Mouse (Mus musculus) intestine, embryonic 15.5 days (tissue): ENCODE results near the gene Slc26a8. TPM values are rescaled to one million over a fixed set of nuclear protein-coding genes. Genes with fewer than 3 reads are reported as not detected.
A peak's percentile ranks its signal among the peaks of the same experiment; 100 is the strongest.

Source experiments
- ATAC-seq: fragments of 200-750 bp; cut with Nextera tagmentation; 2 replicates; pipeline ENCODE4 v1.8.0; 2017; ENCODE audit warnings: moderate TSS enrichment, moderate library complexity
- H3K27ac ChIP-seq: fragments of 300-500 bp; sonication (generic); 2 replicates; pipeline ENCODE4 v1.5.1; 2015; ENCODE audit warnings: mild to moderate bottlenecking, inconsistent platforms
- H3K27me3 ChIP-seq: fragments of 300-500 bp; sonication (generic); replicated peaks from 2 replicates; pipeline ENCODE4 v1.6.1; 2015; ENCODE audit warnings: inconsistent platforms
- H3K36me3 ChIP-seq: fragments of 300-500 bp; sonication (generic); 2 replicates; pipeline ENCODE4 v1.6.1; 2015; ENCODE audit warnings: inconsistent platforms
- H3K4me1 ChIP-seq: fragments of 300-500 bp; sonication (generic); replicated peaks from 2 replicates; pipeline ENCODE4 v1.6.1; 2015; ENCODE audit warnings: inconsistent platforms
- H3K4me2 ChIP-seq: fragments of 300-500 bp; sonication (generic); replicated peaks from 2 replicates; pipeline ENCODE4 v1.6.1; 2015; ENCODE audit warnings: mild to moderate bottlenecking, inconsistent platforms
- H3K4me3 ChIP-seq: fragments of 300-500 bp; sonication (generic); replicated peaks from 2 replicates; pipeline ENCODE4 v1.5.1; 2015; ENCODE audit warnings: inconsistent platforms
- H3K9ac ChIP-seq: fragments of 300-500 bp; sonication (generic); 2 replicates; pipeline ENCODE4 v1.6.1; 2015; ENCODE audit warnings: inconsistent platforms
- H3K9me3 ChIP-seq: fragments of 300-500 bp; sonication (generic); 2 replicates; pipeline ENCODE4 v1.6.1; 2016; ENCODE audit warnings: inconsistent platforms
- WGBS: fragments of 180-500 bp; shearing (Covaris S2); methylation state at CpG from one replicate; pipeline ENCODE4 v1.1.7; 2015; 5-methylcytosine and 5-hydroxymethylcytosine counted together
- polyA plus RNA-seq: library from polyadenylated mRNA; unstranded; fragments of >200 nt; fragmentation: Nextera tagmentation; extraction: Ambion mirVana; gene quantifications from 2 replicates; pipeline ENCODE4 v1.2.1, GENCODE M21; 2015

The Slc26a8 gene
- polyA plus RNA-seq, 1 experiment from 2014 or later, result 0.20 TPM

DNA sequence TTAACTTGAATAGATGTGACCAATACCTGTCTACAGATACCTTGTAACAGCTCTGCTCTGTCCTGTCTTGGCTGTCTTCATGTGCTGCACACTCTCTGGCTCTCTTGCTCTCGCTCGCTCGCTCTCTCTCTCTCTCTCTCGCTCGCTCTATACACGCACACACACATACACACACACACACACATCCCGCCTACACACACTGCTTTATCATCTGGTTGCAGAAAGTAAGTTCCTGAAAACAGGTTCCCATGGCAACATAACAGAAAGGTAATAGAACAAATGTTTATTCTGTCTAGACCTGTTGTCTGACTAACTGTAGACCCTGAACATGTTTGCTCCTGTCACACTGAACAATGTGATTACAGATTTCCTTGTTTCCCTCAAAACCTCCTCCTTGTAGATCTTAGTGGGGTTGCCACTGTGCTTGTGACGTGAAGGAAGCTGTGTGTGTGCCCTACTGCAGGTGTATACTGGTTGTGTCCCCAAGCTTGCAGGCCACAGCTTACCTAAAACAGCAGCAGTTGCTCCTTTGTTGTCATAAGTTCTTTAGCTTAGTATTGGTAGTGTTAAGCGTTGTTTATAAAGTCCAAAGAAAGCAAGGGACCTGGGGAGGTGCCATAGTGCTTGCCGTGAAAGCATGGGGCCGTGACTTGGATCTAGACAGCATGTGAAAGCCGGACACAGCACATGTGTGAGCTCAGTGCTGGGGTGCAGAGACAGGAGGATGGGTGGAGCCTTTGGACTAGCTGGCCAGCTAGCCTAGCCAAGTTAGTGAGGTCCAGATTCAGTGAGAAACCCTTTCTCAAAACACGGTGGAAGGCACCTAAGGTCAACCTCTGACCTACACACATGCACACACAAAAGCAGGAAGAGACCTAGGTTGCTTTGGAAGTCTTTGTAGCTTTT lies 7.5 kb upstream of the Slc26a8 start:
- Histone ChIP-seq H3K4me1 (peaks cover 34% of the 10 kb centered on the region), H3K27me3 (no peaks in the 10 kb centered on the region), H3K27ac (no peak overlapping the region), H3K4me3 (no peak overlapping the region), H3K9me3 (no peaks in the 10 kb centered on the region), H3K4me2 (no peak overlapping the region), H3K9ac (no peak overlapping the region), H3K36me3 (no peaks in the 10 kb centered on the region)
- no peak for ATAC-seq
- 58% methylated on average over 13 of the region's 13 CpGs for WGBS

DNA sequence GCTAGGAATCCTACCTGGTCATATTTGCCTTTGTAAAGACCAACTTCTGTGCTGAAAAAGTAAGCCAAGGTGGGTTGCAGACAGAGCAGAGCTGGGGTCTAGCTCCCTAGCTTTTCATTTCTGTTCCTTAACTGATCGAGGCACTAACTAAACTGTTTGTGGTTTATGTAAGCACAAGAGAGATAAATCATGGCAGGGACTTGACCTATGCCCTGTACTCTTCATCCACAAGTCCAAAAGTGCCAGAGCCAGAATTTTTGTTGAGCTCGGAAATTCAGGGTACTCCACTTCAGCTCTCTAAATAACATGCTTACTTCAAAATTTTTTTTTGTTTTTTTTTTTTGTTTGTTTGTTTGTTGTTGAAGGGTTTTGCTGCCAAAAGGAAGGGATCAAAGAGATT lies 6.6 kb upstream of the Slc26a8 start:
- H3K4me3 ChIP-seq, result no peak overlapping the region
- H3K4me2 ChIP-seq, result peak overlapping the region; percentile 12; the same call in 1 of the 2 replicates
- no peak overlapping the region for H3K27ac ChIP-seq
- H3K9ac ChIP-seq, result no peak overlapping the region
- no peaks in the 10 kb centered on the region for H3K27me3 ChIP-seq
- peaks cover 33% of the 10 kb centered on the region for H3K4me1 ChIP-seq
- no peak for ATAC-seq
- H3K36me3 ChIP-seq, result no peaks in the 10 kb centered on the region
- H3K9me3 ChIP-seq, result no peaks in the 10 kb centered on the region
- WGBS, result 15% methylated on average over 2 of the region's 2 CpGs

DNA sequence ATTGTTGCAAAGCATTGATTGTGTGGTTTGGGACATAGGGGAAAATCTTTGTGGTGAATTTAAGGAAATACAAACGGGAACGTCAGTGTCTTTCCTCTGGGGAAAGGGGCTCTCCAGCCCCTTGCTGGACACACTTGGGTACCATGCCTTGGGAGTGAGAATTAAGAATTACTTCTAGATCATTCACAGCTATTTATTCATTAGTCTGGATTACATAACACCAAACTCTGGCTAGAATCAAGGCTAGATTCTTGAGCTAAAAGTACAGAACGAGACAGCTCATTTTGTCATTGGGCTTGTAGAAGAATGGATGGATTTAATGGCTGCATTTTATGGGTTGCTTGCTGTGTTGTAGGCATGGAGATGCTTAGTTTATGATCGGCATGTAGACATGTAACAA lies 4.8 kb upstream of the Slc26a8 start:
- Histone ChIP-seq H3K27me3 (no peaks in the 10 kb centered on the region), H3K9me3 (no peaks in the 10 kb centered on the region), H3K4me2 (no peak overlapping the region), H3K4me3 (no peak overlapping the region), H3K36me3 (no peaks in the 10 kb centered on the region), H3K9ac (no peak overlapping the region), H3K4me1 (peaks cover 37% of the 10 kb centered on the region), H3K27ac (no peak overlapping the region)
- 88% methylated on average over 4 of the region's 4 CpGs for WGBS
- ATAC-seq, result no peak

DNA sequence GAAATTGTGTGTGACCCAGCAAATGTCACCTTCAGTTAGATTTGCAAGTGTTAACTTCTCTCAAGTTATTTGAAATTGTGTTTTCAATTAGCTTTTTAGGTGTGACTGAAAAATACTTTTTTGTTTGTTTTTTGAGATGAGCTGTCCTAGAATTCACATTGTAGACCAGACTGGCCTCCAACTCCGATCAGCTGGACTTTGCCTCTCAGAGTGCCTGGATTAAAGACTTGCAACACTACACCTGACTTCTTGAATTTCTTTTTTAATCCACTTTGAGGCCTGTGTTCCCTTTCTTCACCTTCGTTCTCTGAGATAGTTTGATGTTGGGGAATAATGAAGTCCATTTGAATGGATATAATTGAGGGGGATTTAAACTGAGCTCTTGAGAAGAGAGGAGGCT lies 4.0 kb upstream of the Slc26a8 start:
- H3K27me3 ChIP-seq, result no peaks in the 10 kb centered on the region
- no peak overlapping the region for H3K27ac ChIP-seq
- peaks cover 43% of the 10 kb centered on the region for H3K4me1 ChIP-seq
- H3K9ac ChIP-seq, result no peak overlapping the region
- no peaks in the 10 kb centered on the region for H3K36me3 ChIP-seq
- no peak overlapping the region for H3K4me2 ChIP-seq
- H3K4me3 ChIP-seq, result no peak overlapping the region
- WGBS, result 53% methylated on average over 2 of the region's 2 CpGs
- no peak for ATAC-seq
- H3K9me3 ChIP-seq, result no peaks in the 10 kb centered on the region

DNA sequence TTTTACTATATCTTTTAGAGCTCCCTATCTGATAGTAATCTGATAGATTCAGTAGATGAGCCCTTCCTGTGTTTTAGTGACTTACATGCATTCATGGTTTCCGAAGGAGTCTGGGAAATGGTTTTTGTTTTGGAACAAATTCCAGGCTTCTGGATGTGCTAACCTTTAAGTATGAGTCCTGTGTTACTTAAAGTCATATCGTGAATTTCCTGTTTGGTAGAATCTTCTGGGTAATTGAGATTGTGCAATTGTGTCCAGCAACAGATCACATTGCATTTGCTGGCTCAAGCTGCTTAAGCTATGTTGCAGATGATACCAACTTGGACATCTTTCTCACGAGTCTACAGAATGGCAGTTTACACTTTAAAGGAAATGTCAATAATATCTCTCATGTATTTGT lies 3.1 kb upstream of the Slc26a8 start:
- 14% methylated on average over 3 of the region's 3 CpGs for WGBS
- ATAC-seq, result no peak

DNA sequence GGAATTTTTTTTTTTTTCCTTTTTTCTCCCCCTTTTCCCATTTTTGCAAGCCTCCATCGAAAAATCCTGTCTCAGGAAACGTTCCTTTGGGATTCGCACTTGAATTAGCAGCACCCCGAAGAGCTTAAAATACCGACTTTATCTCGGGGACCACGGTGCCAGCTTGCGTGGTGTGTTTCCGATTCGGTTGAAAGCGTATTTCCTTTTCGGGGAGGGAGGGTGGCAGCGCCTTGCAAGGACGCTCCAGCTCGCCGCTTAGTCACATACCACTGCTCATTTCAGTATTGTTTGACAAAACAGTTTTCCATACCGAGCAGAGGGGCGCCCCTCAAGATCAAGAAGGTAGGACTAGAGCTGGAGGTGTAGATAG lies 2.3 kb upstream of the Slc26a8 start:
- Histone ChIP-seq H3K27ac (peak overlapping the region; percentile 98), H3K36me3 (no peaks in the 10 kb centered on the region), H3K9ac (peak overlapping the region; percentile 96), H3K4me3 (peak overlapping the region; percentile 100), H3K4me1 (peaks cover 38% of the 10 kb centered on the region), H3K27me3 (no peaks in the 10 kb centered on the region), H3K9me3 (no peaks in the 10 kb centered on the region), H3K4me2 (peak overlapping the region; percentile 55)
- ATAC-seq, result no peak
- WGBS, result under 1% methylated on average over 18 of the region's 18 CpGs

More for the DNA sequence above, 3.1 kb upstream of the Slc26a8 start:
- H3K4me1 ChIP-seq, result peaks cover 45% of the 10 kb centered on the region
- H3K4me2 ChIP-seq, result peak overlapping the region; percentile 55
- peak overlapping the region; percentile 96 for H3K9ac ChIP-seq
- H3K27me3 ChIP-seq, result no peaks in the 10 kb centered on the region
- no peaks in the 10 kb centered on the region for H3K36me3 ChIP-seq
- H3K27ac ChIP-seq, result peak overlapping the region; percentile 98; the same call in 1 of the 2 replicates
- H3K9me3 ChIP-seq, result no peaks in the 10 kb centered on the region
- peak overlapping the region; percentile 100 for H3K4me3 ChIP-seq

DNA sequence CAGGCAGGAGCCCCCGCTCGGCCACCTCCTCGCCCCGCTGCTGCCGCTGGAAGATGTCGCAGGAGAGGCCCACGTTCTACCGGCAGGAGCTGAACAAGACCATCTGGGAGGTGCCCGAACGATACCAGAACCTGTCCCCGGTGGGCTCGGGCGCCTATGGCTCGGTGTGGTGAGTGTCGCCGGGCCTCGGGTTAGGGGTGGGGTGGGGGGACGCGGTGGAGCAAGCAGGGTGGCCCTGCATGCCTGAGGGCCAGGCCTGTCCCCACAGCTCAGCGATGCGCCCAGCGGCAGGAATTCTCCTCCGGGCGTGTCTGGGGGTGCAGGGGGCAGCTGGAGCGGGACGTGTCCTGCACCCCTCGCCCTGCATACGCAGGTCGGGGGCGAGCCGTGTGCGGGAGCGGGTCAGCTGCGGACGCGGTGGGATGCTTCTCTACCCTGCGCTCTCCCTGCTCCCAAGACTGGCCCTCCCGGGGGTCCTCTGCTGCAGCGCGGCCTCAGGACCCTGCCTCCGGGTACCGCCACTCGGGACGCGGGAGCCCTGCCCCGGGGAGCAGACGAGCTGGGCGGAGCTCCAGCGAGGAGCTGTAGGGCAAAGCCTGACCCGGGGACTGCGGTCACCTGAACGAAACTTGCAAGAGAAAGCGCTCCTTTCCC lies 1.8 kb upstream of the Slc26a8 start:
- Histone ChIP-seq H3K4me2 (peak overlapping the region; percentile 55), H3K27me3 (no peaks in the 10 kb centered on the region), H3K9ac (peak overlapping the region; percentile 96), H3K36me3 (no peaks in the 10 kb centered on the region), H3K4me3 (peak overlapping the region; percentile 100), H3K4me1 (peaks cover 33% of the 10 kb centered on the region), H3K27ac (peak overlapping the region; percentile 98), H3K9me3 (no peaks in the 10 kb centered on the region)
- WGBS, result under 1% methylated on average over 53 of the region's 53 CpGs
- ATAC-seq, result peak; percentile 37

DNA sequence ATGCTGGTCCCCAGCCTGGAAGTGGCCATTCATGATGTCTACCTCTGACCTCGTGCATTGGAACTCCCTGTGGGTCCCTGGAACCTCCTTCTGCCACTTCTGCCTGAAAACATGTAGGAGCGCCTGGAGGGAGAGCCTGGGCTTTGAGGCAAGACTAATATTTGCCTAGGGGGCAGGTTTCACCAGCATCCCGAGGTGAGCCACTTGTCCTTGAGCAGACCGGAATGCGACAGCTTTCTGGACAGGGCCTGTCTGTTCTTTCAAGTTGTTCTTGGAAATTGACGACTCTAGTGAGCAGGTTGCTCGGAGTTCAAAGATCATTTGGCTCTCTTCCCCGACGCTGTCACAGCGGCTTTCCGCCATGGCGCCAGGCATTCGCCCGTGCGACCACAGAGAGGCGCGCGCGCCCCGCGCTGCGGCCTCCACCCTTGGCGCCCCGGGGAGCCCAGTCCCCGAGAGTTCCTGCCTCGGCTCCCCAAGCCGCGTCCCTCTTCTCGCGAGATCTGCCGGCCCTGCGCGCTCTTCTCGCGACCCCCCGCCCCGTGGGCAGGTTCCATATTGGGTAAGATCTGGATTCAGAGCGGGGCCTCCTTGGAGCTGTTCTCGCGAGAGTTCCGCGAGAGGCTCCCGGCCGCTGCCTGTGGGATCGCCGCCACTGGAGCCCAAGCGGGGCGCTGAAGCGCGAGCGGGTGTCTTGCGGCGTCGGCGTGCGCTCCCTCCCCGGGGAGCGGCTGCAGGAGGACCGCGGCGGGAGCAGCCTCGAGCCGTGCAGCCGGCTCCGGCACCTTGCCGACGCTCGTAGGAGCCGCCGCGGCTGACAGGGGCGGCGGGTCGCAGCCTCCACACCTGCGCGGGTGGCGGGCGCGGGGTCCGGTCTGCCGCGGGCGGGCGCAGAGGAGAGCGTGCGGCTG lies 998 bp upstream of the Slc26a8 start, which contains the start of gene Mapk14:
Gene Mapk14, plus strand, starts transcription at position 554 of the 911 bp plus-strand sequence.
- peak; percentile 95 for ATAC-seq
- Histone ChIP-seq H3K27me3 (no peaks in the 10 kb centered on the region), H3K27ac (peak within 1 kb of the TSS; percentile 98), H3K9ac (peak within 1 kb of the TSS; percentile 96), H3K4me1 (peaks cover 26% of the 10 kb centered on the region), H3K36me3 (no peaks in the 10 kb centered on the region), H3K4me3 (peak within 1 kb of the TSS; percentile 100), H3K4me2 (peak within 1 kb of the TSS; percentile 89), H3K9me3 (no peaks in the 10 kb centered on the region)
- under 1% methylated on average over 82 of the region's 86 CpGs for WGBS

DNA sequence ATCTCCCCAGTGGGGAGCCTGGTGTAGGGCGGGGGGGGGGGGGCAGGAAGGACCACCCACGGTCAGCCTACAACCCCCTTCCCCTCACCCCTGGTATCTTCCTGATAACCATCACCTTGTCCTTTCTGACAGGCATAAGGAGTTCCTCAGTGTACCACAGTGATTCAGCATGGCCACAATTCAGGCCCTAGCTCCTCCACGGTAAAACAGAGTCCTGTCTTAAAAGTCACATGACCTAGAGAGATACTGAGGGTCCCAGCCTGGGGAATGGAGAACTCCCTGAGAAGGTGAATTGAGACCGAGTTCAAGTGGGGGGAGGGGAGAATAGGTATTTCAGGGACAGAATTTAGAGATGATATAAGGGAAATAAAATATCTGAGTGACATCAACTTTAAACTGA lies 2.7 kb downstream of the Slc26a8 start:
- Histone ChIP-seq H3K4me2 (no peak overlapping the region), H3K27me3 (no peaks in the 10 kb centered on the region), H3K9ac (no peak overlapping the region), H3K36me3 (no peaks in the 10 kb centered on the region), H3K4me1 (peaks cover 12% of the 10 kb centered on the region), H3K27ac (no peak overlapping the region), H3K9me3 (no peaks in the 10 kb centered on the region), H3K4me3 (no peak overlapping the region)
- 34% methylated on average over 4 of the region's 4 CpGs for WGBS
- ATAC-seq, result no peak

DNA sequence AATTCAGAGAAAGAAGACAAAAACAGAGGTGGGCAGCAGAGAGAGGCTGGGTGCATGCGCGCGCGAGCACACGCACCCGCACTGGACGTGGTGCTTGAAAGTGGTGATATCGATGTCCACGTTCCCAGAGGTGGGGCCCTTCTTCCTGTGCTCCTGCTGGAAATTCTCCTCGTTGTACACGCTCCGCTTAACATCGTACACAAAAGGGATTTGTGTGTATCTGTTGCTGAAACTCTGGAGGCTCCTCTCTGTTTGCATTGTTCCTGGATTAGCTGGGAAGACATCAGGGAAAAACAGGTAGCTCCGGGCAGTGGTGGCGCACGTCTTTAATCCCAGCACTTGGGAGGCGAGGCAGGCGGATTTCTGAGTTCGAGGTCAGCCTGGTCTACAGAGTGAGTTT lies 5.4 kb downstream of the Slc26a8 start:
- no peaks in the 10 kb centered on the region for H3K27me3 ChIP-seq
- 83% methylated on average over 19 of the region's 19 CpGs for WGBS
- ATAC-seq, result no peak
- H3K4me3 ChIP-seq, result no peak overlapping the region
- no peak overlapping the region for H3K9ac ChIP-seq
- no peaks in the 10 kb centered on the region for H3K36me3 ChIP-seq
- H3K4me1 ChIP-seq, result peaks cover 7% of the 10 kb centered on the region
- H3K27ac ChIP-seq, result no peak overlapping the region
- H3K4me2 ChIP-seq, result no peak overlapping the region
- no peaks in the 10 kb centered on the region for H3K9me3 ChIP-seq

DNA sequence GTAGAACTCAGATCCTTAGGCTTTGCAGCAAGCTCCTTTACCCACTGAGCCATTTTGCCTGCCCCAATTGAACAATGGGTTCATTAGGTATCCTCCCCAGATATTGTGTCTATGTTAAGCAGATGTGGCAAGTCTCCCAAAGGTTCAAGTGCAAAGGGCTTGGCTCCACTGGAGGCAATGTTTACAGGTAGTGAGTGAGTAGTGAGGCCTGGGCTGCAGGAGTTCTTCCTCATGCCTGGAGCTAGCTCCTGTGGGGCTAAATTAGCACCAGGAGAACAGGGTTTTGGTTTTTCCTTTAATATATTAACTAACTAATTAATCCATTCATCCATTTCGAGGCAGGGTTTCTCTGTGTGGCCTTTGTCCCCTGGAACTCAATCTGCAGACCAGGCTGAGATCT lies 6.4 kb downstream of the Slc26a8 start:
- ATAC-seq, result no peak

More for the DNA sequence above, 6.4 kb downstream of the Slc26a8 start:
- peak overlapping the region; percentile 71; the same call in 1 of the 2 replicates for H3K27ac ChIP-seq
- no peak overlapping the region for H3K4me3 ChIP-seq
- no peaks in the 10 kb centered on the region for H3K9me3 ChIP-seq
- no peaks in the 10 kb centered on the region for H3K4me1 ChIP-seq
- no peak overlapping the region for H3K9ac ChIP-seq
- WGBS, result 44% methylated on average over 1 of the region's 1 CpGs
- no peaks in the 10 kb centered on the region for H3K27me3 ChIP-seq
- no peaks in the 10 kb centered on the region for H3K36me3 ChIP-seq
- no peak overlapping the region for H3K4me2 ChIP-seq
